Mouse (Mus musculus): ENCODE measurements around the gene Prdx5.
A peak's percentile ranks its signal among the peaks of the same experiment; 100 is the strongest.
"Not testable (repeated sequence)": the region's sequence is repeated elsewhere in the genome, so short reads cannot be mapped to it uniquely, and the experiment has no call there.

The Prdx5 gene

GRCm38 (mm10) chr19:6915276-6915675 lies 5.4 kb upstream of the Prdx5 start:
- DNase-seq, result no peak

- no peak for DNase-seq
Measured at GRCm38 (mm10) chr19:6914540-6914939, 4.6 kb upstream of the Prdx5 start.

GRCm38 (mm10) chr19:6913991-6914390 lies 4.1 kb upstream of the Prdx5 start:
- no peak for DNase-seq

GRCm38 (mm10) chr19:6913036-6913435 lies 3.1 kb upstream of the Prdx5 start:
- DNase-seq, result no peak

GRCm38 (mm10) chr19:6912205-6912970 lies 2.5 kb upstream of the Prdx5 start:
- DNase-seq, result no peak

- no peak for DNase-seq
Measured at GRCm38 (mm10) chr19:6911101-6912074, 1.5 kb upstream of the Prdx5 start.

GRCm38 (mm10) chr19:6910306-6910705 lies 400 bp upstream of the Prdx5 start:
- DNase-seq, result not testable (repeated sequence)

- DNase-seq, result peak; percentile 36
Measured at GRCm38 (mm10) chr19:6909021-6909420, 885 bp downstream of the Prdx5 start.

- peak; percentile 54 for DNase-seq
Measured at GRCm38 (mm10) chr19:6907811-6908540, 1.9 kb downstream of the Prdx5 start.

- DNase-seq, result peak; percentile 30
Measured at GRCm38 (mm10) chr19:6907094-6907493, 2.8 kb downstream of the Prdx5 start.

- peak; percentile 62 for DNase-seq
Measured at GRCm38 (mm10) chr19:6906199-6906598, 3.7 kb downstream of the Prdx5 start.

GRCm38 (mm10) chr19:6905498-6906159 lies 4.3 kb downstream of the Prdx5 start:
- DNase-seq, result peak; percentile 52

- DNase-seq, result peak; percentile 93
Measured at GRCm38 (mm10) chr19:6904846-6905245, 5.1 kb downstream of the Prdx5 start.

GRCm38 (mm10) chr19:6903031-6903430 lies 6.9 kb downstream of the Prdx5 start:
- DNase-seq, result peak; percentile 73

GRCm38 (mm10) chr19:6899641-6900040 lies 10.3 kb downstream of the Prdx5 start:
- peak; percentile 66 for DNase-seq

- not testable (repeated sequence) for DNase-seq
Measured at GRCm38 (mm10) chr19:6895608-6896305, 14.1 kb downstream of the Prdx5 start.

GRCm38 (mm10) chr19:6893731-6894451 lies 16.0 kb downstream of the Prdx5 start:
- no peak for DNase-seq

GRCm38 (mm10) chr19:6892512-6892911 lies 17.4 kb downstream of the Prdx5 start:
- peak; percentile 44 for DNase-seq

- DNase-seq, result no peak
Measured at GRCm38 (mm10) chr19:6877965-6878364, 31.9 kb downstream of the Prdx5 start.

GRCm38 (mm10) chr19:6876799-6877198 lies 33.1 kb downstream of the Prdx5 start:
- no peak for DNase-seq

GRCm38 (mm10) chr19:6875834-6876233 lies 34.1 kb downstream of the Prdx5 start:
- no peak for DNase-seq

Measured in kidney, adult 11 months (tissue).